Mouse (Mus musculus) kidney, adult 11 months (tissue): ENCODE results near the gene Ccl22.
A peak's percentile ranks its signal among the peaks of the same experiment; 100 is the strongest.

Source experiments
- DNase-seq: peaks from one replicate; pipeline ENCODE4 v3.0.0; 2022

Ccl22 gene

GRCm38 (mm10) chr8:94735426-94736094, 9.8 kb upstream of the Ccl22 start:
- DNase-seq, result no peak

- DNase-seq, result no peak
Observed at GRCm38 (mm10) chr8:94739829-94740228, 5.6 kb upstream of the Ccl22 start.

- DNase-seq, result no peak
Observed at GRCm38 (mm10) chr8:94740591-94740990, 4.8 kb upstream of the Ccl22 start.

- no peak for DNase-seq
Observed at GRCm38 (mm10) chr8:94741726-94742125, 3.7 kb upstream of the Ccl22 start.

GRCm38 (mm10) chr8:94744484-94744883, 906 bp upstream of the Ccl22 start:
- no peak for DNase-seq

GRCm38 (mm10) chr8:94744972-94745371, 418 bp upstream of the Ccl22 start:
- no peak for DNase-seq

- DNase-seq, result no peak
Observed at GRCm38 (mm10) chr8:94746832-94747231, 1.4 kb downstream of the Ccl22 start.

GRCm38 (mm10) chr8:94748363-94748762, 3.0 kb downstream of the Ccl22 start:
- DNase-seq, result no peak

GRCm38 (mm10) chr8:94749942-94750341, 4.6 kb downstream of the Ccl22 start:
- DNase-seq, result no peak

- DNase-seq, result no peak
Observed at GRCm38 (mm10) chr8:94751023-94751849, 5.8 kb downstream of the Ccl22 start.

- no peak for DNase-seq
Observed at GRCm38 (mm10) chr8:94754006-94754405, 8.6 kb downstream of the Ccl22 start.

- no peak for DNase-seq
Observed at GRCm38 (mm10) chr8:94754486-94754885, 9.1 kb downstream of the Ccl22 start.

- DNase-seq, result no peak
Observed at GRCm38 (mm10) chr8:94767035-94767434, 21.6 kb downstream of the Ccl22 start.

GRCm38 (mm10) chr8:94770945-94771344, 25.6 kb downstream of the Ccl22 start:
- peak; percentile 68 for DNase-seq

- peak; percentile 91 for DNase-seq
Observed at GRCm38 (mm10) chr8:94771941-94772670, 26.7 kb downstream of the Ccl22 start, which contains the start of gene Cx3cl1. Cx3cl1 (plus strand) TSS chr8:94772009.

- no peak for DNase-seq
Observed at GRCm38 (mm10) chr8:94773048-94773447, 27.7 kb downstream of the Ccl22 start.

GRCm38 (mm10) chr8:94773700-94774171, 28.3 kb downstream of the Ccl22 start:
- DNase-seq, result no peak

GRCm38 (mm10) chr8:94774601-94775000, 29.2 kb downstream of the Ccl22 start:
- DNase-seq, result no peak

GRCm38 (mm10) chr8:94776346-94776745, 31.0 kb downstream of the Ccl22 start:
- no peak for DNase-seq

- no peak for DNase-seq
Observed at GRCm38 (mm10) chr8:94778036-94778435, 32.6 kb downstream of the Ccl22 start.

- peak; percentile 83 for DNase-seq
Observed at GRCm38 (mm10) chr8:94778473-94778872, 33.1 kb downstream of the Ccl22 start.

GRCm38 (mm10) chr8:94778895-94779533, 33.6 kb downstream of the Ccl22 start:
- no peak for DNase-seq
